Comparison of ENCODE assay signal across 32 mouse cellular contexts in the genomic region with DNA sequence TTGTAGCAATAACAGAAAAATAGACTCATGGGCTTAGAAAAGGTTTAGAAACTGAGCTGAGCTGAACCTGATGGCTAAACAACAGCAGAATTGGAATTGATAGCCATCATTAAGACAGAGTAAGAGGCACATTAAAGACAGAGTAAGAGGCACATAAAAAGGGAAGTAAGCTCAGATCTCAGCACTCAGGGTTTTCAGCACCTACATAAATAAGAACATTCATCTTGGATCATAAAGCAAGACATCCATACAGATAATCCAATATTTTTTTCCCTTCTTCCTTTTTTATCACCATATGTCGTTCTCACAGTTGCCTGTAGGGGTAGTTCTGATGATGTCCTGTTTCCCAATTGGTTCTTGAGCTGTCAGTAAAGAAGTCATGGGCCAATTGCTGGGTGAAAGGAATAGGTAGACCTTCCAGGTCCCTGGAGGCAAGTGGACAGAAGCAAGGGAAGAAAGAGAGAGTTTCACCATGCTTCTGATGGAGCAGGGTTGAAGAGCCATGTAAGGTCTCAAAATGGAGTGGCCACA. TPM values are rescaled to one million over a fixed set of nuclear protein-coding genes. Genes with fewer than 3 reads are reported as not detected.
DNase-seq lines count a peak whose midpoint lies in the region; ATAC-seq and TF ChIP-seq lines count a peak whose summit lies in the region.
"Had no signal": no experiment of that assay in that cellular context is flagged by ENCODE, and none has a peak within 500 bp of the region (broad histone marks: within the 10 kb centered on the region; RNA-seq: fewer than 3 reads in every experiment).

No protein-coding gene starts in this region.

- H3K27ac ChIP-seq in left cerebral cortex, adult 2 months: no peak overlapping the region
- H3K27ac ChIP-seq in MEL (ENCODE audit: control insufficient read depth, low read depth, low read length): no peak overlapping the region
- H3K27ac ChIP-seq: embryonic facial prominence, embryonic 12.5 days; forebrain, embryonic 15.5 days; heart, embryonic 10.5 days; hindbrain, embryonic 12.5 days; hindbrain, postnatal 0 days; macrophage; midbrain, embryonic 10.5 days; neural tube, embryonic 12.5 days; stomach, embryonic 15.5 days had no signal

- peak; percentile 24 for TF ChIP-seq CTCF in left cerebral cortex, adult 2 months (IDR thresholded peaks at IDR 0.05)
- TF ChIP-seq CTCF in E14TG2a.4 (conservative IDR thresholded peaks at IDR 0.05; ENCODE audit: low read length) (0 out of 2 replicates have a peak, but pooled peaks have one; percentile 4), MEL (IDR thresholded peaks at IDR 0.05 in 2 of 3, conservative IDR thresholded peaks at IDR 0.05 in 1 of 3; ENCODE audit: control insufficient read depth in 1 of 3, insufficient read depth in 1 of 3, low read depth in 2 of 3, low read length in 3 of 3, poor library complexity in 1 of 3, severe bottlenecking in 1 of 3) (no peak)
- TF ChIP-seq CTCF in lung, adult 2 months (IDR thresholded peaks at IDR 0.05; ENCODE audit: insufficient read depth, low read length): no peak

- H3K36me3 ChIP-seq in E14TG2a.4 (ENCODE audit: insufficient read depth, low read length) (no peaks in the 10 kb centered on the region), MEL (ENCODE audit: control insufficient read depth in 1 of 2, insufficient read depth in 2 of 2, low read length in 2 of 2) (no peaks in the 10 kb centered on the region)
- H3K36me3 ChIP-seq: embryonic facial prominence, embryonic 12.5 days; forebrain, embryonic 15.5 days; heart, embryonic 10.5 days; hindbrain, embryonic 12.5 days; midbrain, embryonic 10.5 days; neural tube, embryonic 12.5 days; stomach, embryonic 15.5 days had no signal

- no peak for TF ChIP-seq POLR2A in MEL (IDR thresholded peaks at IDR 0.05; ENCODE audit: control insufficient read depth in 1 of 2, insufficient read depth in 1 of 2, low read depth in 1 of 2, low read length in 2 of 2, poor library complexity in 1 of 2)
- no peak for TF ChIP-seq POLR2A in lung, adult 2 months (IDR thresholded peaks at IDR 0.05; ENCODE audit: borderline replicate concordance, extremely low read depth, low read depth, low read length)

- no peak overlapping the region for H3K4me3 ChIP-seq in left cerebral cortex, adult 2 months
- no peak overlapping the region for H3K4me3 ChIP-seq in E14TG2a.4 (replicated peaks; ENCODE audit: low read length)
- H3K4me3 ChIP-seq in MEL (ENCODE audit: control insufficient read depth in 1 of 2, insufficient read depth in 1 of 2, low read depth in 2 of 2, low read length in 2 of 2): no peak overlapping the region
- H3K4me3 ChIP-seq in lung, adult 2 months (replicated peaks; ENCODE audit: extremely low read depth, low read depth, low read length): no peak overlapping the region
- H3K4me3 ChIP-seq: embryonic facial prominence, embryonic 12.5 days; forebrain, embryonic 15.5 days; heart, embryonic 10.5 days; hindbrain, embryonic 12.5 days; midbrain, embryonic 10.5 days; myocyte; neural tube, embryonic 12.5 days; stomach, embryonic 15.5 days had no signal

- H3K9me3 ChIP-seq in E14TG2a.4 (ENCODE audit: low read length) (no peaks in the 10 kb centered on the region), MEL (replicated peaks; ENCODE audit: insufficient read depth, low read length) (no peaks in the 10 kb centered on the region)
- H3K9me3 ChIP-seq: embryonic facial prominence, embryonic 12.5 days; forebrain, embryonic 15.5 days; heart, embryonic 10.5 days; hindbrain, embryonic 12.5 days; midbrain, embryonic 10.5 days; neural tube, embryonic 12.5 days; stomach, embryonic 15.5 days had no signal

- H3K79me2 ChIP-seq in MEL (ENCODE audit: control insufficient read depth, insufficient read depth, low read length, poor library complexity): no peaks in the 10 kb centered on the region

- H3K9ac ChIP-seq in MEL (ENCODE audit: control insufficient read depth, low read depth, low read length, poor library complexity, severe bottlenecking): no peak overlapping the region
- H3K9ac ChIP-seq: embryonic facial prominence, embryonic 12.5 days; forebrain, embryonic 15.5 days; hindbrain, embryonic 12.5 days; neural tube, embryonic 12.5 days; stomach, embryonic 15.5 days had no signal

- DNase-seq in left cerebral cortex, adult 2 months (ENCODE audit: extremely low spot score in 1 of 2, low spot score in 2 of 2): no peak
- DNase-seq in left cerebral cortex, postnatal 25 days (ENCODE audit: low spot score in 2 of 2): no peak
- DNase-seq in MEL (ENCODE audit: low read depth, low spot score): peak; percentile 60
- DNase-seq in lung, adult 2 months: no peak
- DNase-seq in lung, postnatal 25 days (ENCODE audit: low spot score): no peak
- DNase-seq in adipocyte (ENCODE audit: low spot score): no peak
- DNase-seq: adrenal gland, postnatal 10 days; B cell, adult 2 months; cerebellum, adult 8-10 months; cerebellum, postnatal 25 days; heart, postnatal 36 days; kidney, adult 9 months; kidney, postnatal 10 days; left cerebral cortex, postnatal 4 days; right cerebral cortex, postnatal 14 days had no signal

- TF ChIP-seq EP300 in MEL (IDR thresholded peaks at IDR 0.05; ENCODE audit: low read depth in 1 of 2, low read length in 2 of 2): no peak

- peaks cover 16% of the 10 kb centered on the region for H3K27me3 ChIP-seq in E14TG2a.4 (ENCODE audit: insufficient read depth, low read length)
- peaks cover 0 to 3% of the 10 kb centered on the region in 2 experiments; a peak in 3 of 4 replicates for H3K27me3 ChIP-seq in MEL (ENCODE audit: control insufficient read depth in 1 of 2, insufficient read depth in 2 of 2, low read length in 2 of 2)
- H3K27me3 ChIP-seq: embryonic facial prominence, embryonic 12.5 days; forebrain, embryonic 15.5 days; hindbrain, embryonic 12.5 days; neural tube, embryonic 12.5 days; stomach, embryonic 15.5 days had no signal

- H3K4me1 ChIP-seq in E14TG2a.4 (replicated peaks; ENCODE audit: low read depth, low read length) (no peaks in the 10 kb centered on the region), MEL (ENCODE audit: control insufficient read depth in 1 of 2, insufficient read depth in 2 of 2, low read length in 2 of 2) (0 out of 4 replicates have a peak, but pooled peaks cover 0 to 3% of the 10 kb centered on the region in 2 experiments)
- peaks cover 3% of the 10 kb centered on the region; the same call in 1 of the 2 replicates for H3K4me1 ChIP-seq in lung, adult 2 months (ENCODE audit: control insufficient read depth, insufficient read depth, low read length)
- H3K4me1 ChIP-seq: embryonic facial prominence, embryonic 12.5 days; forebrain, embryonic 15.5 days; heart, embryonic 10.5 days; hindbrain, embryonic 12.5 days; midbrain, embryonic 10.5 days; neural tube, embryonic 12.5 days; stomach, embryonic 15.5 days had no signal

- no peak for TF ChIP-seq RAD21 in MEL (IDR thresholded peaks at IDR 0.05; ENCODE audit: low read depth, low read length)

- intact Hi-C loops in left cerebral cortex, adult 2 months (cut with DNase I): no loop called here
- intact Hi-C loops in left cerebral cortex, postnatal 25 days (cut with DNase I): no loop called here

- 39% methylated on average over 1 of the region's 1 CpGs for WGBS in lung, adult 2 months

- ATAC-seq in common myeloid progenitor, adult 5-6 weeks (replicated peaks; ENCODE audit: low read depth, poor library complexity, severe bottlenecking): peak; percentile 42; the same call in 1 of the 2 replicates
- ATAC-seq: activated CD4-positive, CD25-positive, alpha-beta regulatory T cell, adult 4 months; forebrain, embryonic 15.5 days; hindbrain, postnatal 0 days; intestine, embryonic 16.5 days; lung, postnatal 0 days; midbrain, embryonic 16.5 days had no signal

TF ChIP-seq in MEL, 35 proteins besides CTCF, POLR2A, EP300 and RAD21:
- TF ChIP-seq POLR2AphosphoS2 (IDR thresholded peaks at IDR 0.05; ENCODE audit: low read length) (no peak), MAFK (IDR thresholded peaks at IDR 0.05; ENCODE audit: borderline replicate concordance, low read depth, low read length) (no peak), ZC3H11A (IDR thresholded peaks at IDR 0.05; ENCODE audit: low read depth, low read length) (no peak), ETS1 (IDR thresholded peaks at IDR 0.05; ENCODE audit: low read depth, low read length) (no peak), ELF1 (IDR thresholded peaks at IDR 0.05; ENCODE audit: low read depth, low read length) (no peak), TCF12 (IDR thresholded peaks at IDR 0.05; ENCODE audit: low read depth, low read length) (no peak), KAT2A (conservative IDR thresholded peaks at IDR 0.05; ENCODE audit: low read depth, low read length) (no peak), MXI1 (IDR thresholded peaks at IDR 0.05; ENCODE audit: low read depth, low read length) (no peak), JUND (IDR thresholded peaks at IDR 0.05; ENCODE audit: low read depth, low read length) (no peak)

RNA-seq across cellular contexts. Expression of gene Tmem246, which starts 6.4 kb away (rescaled TPM):
- 10 to 100 TPM; 69.1 to 70.8 TPM for total RNA-seq in left cerebral cortex, adult 2 months (2021)
- 10 to 100 TPM; 63.8 to 66.7 TPM for total RNA-seq in left cerebral cortex, postnatal 25 days (2021)
- 2.6 and 2.9 TPM in 2 replicates for total RNA-seq in MEL (2012; rRNA removed)
- polyA plus RNA-seq in MEL (2012; ENCODE audit: insufficient read depth in 1 of 2, insufficient read length in 2 of 2, low read depth in 1 of 2, low replicate concordance in 2 of 2, missing spikeins in 1 of 2): 10 to 100 TPM in 1 of 2 experiments, not detected in 1; 11.1 TPM
- 1.0 and 1.7 TPM in 2 replicates for total RNA-seq in common myeloid progenitor, adult 5-6 weeks (2017)
- 51.7 and 52.8 TPM in 2 replicates for polyA plus RNA-seq in lung, adult 2 months (2012; rRNA removed)
- polyA plus RNA-seq: activated CD4-positive, CD25-positive, alpha-beta regulatory T cell, adult 4 months; macrophage had no signal

RNA-seq across cellular contexts. Expression of gene Rnf20, which starts 27.7 kb away (rescaled TPM):
- total RNA-seq in left cerebral cortex, adult 2 months (2021): 10 to 100 TPM; 75.1 to 76.9 TPM
- 10 to 100 TPM; 70.5 to 71.8 TPM for total RNA-seq in left cerebral cortex, postnatal 25 days (2021)
- total RNA-seq in MEL (2012; rRNA removed): 37.7 and 40.8 TPM in 2 replicates
- 10 to 100 TPM; 43.1 to 58.1 TPM for polyA plus RNA-seq in MEL (2012; ENCODE audit: insufficient read depth in 1 of 2, insufficient read length in 2 of 2, low read depth in 1 of 2, low replicate concordance in 2 of 2, missing spikeins in 1 of 2)
- total RNA-seq in common myeloid progenitor, adult 5-6 weeks (2017): 111 and 139 TPM in 2 replicates
- 19.7 and 25.5 TPM in 2 replicates for polyA plus RNA-seq in lung, adult 2 months (2012; rRNA removed)

RNA-seq across cellular contexts. Expression of gene Aldob, which starts 54.7 kb away (rescaled TPM):
- 1 to 10 TPM; 1.9 to 2.2 TPM for total RNA-seq in left cerebral cortex, adult 2 months (2021)
- total RNA-seq in left cerebral cortex, postnatal 25 days (2021): 1 to 10 TPM in 1 of 2 experiments, under 1 TPM in 1; 0.96 to 1.3 TPM
- total RNA-seq in MEL (2012; rRNA removed): not detected in 2 replicates
- not detected for polyA plus RNA-seq in MEL (2012; ENCODE audit: insufficient read depth in 1 of 2, insufficient read length in 2 of 2, low read depth in 1 of 2, low replicate concordance in 2 of 2, missing spikeins in 1 of 2)
- total RNA-seq in common myeloid progenitor, adult 5-6 weeks (2017): not detected in 2 replicates
- 0.48 and 1.9 TPM in 2 replicates for polyA plus RNA-seq in lung, adult 2 months (2012; rRNA removed)
- total RNA-seq: ES-E14 had no signal
- polyA plus RNA-seq: activated CD4-positive, CD25-positive, alpha-beta regulatory T cell, adult 4 months; embryonic facial prominence, embryonic 12.5 days; hindbrain, embryonic 12.5 days; macrophage; midbrain, embryonic 10.5 days; myocyte; neural tube, embryonic 12.5 days had no signal

Comparison
In these comparisons a context has a peak if more than half of its experiments do, and no peak if none do; other contexts are left out.
1. CTCF ChIP-seq: peak in left cerebral cortex, adult 2 months (single experiment) and E14TG2a.4 (single experiment); none in MEL (0 of 3) and lung, adult 2 months (single experiment).
2. RNA of gene Tmem246, which starts 6.4 kb away (total RNA-seq): 69.1 to 70.8 TPM in left cerebral cortex, adult 2 months and 63.8 to 66.7 TPM in left cerebral cortex, postnatal 25 days; 2.6 to 2.9 TPM in MEL and 1.0 to 1.7 TPM in common myeloid progenitor, adult 5-6 weeks; every median in the first group is over 10 times any median in the second.